Mouse (Mus musculus): ENCODE data around the gene Mitd1.

- TF ChIP-seq USF1 (IDR thresholded peaks at IDR 0.05; ENCODE audit: low read depth, low read length) (no peak), CTCF (IDR thresholded peaks at IDR 0.05 in 2 of 3, conservative IDR thresholded peaks at IDR 0.05 in 1 of 3; ENCODE audit: control insufficient read depth in 1 of 3, insufficient read depth in 1 of 3, low read depth in 2 of 3, low read length in 3 of 3, poor library complexity in 1 of 3, severe bottlenecking in 1 of 3) (peak in 1 of 3 experiments; percentile 16; a peak in 1 of 6 replicates), CHD2 (IDR thresholded peaks at IDR 0.05; ENCODE audit: low read length) (no peak), POLR2A (IDR thresholded peaks at IDR 0.05; ENCODE audit: control insufficient read depth in 1 of 2, insufficient read depth in 1 of 2, low read depth in 1 of 2, low read length in 2 of 2, poor library complexity in 1 of 2) (no peak), ZMIZ1 (IDR thresholded peaks at IDR 0.05; ENCODE audit: low read depth, low read length) (no peak), MXI1 (IDR thresholded peaks at IDR 0.05; ENCODE audit: low read depth, low read length) (no peak), RCOR1 (IDR thresholded peaks at IDR 0.05; ENCODE audit: low read depth, low read length) (no peak), NELFE (IDR thresholded peaks at IDR 0.05; ENCODE audit: low read depth, low read length) (no peak), ETS1 (IDR thresholded peaks at IDR 0.05; ENCODE audit: low read depth, low read length) (no peak), TAL1 (IDR thresholded peaks at IDR 0.05; ENCODE audit: low read length) (no peak), MYC (IDR thresholded peaks at IDR 0.05; ENCODE audit: low read depth, low read length) (no peak), ZNF384 (IDR thresholded peaks at IDR 0.05; ENCODE audit: low read depth, low read length) (no peak)
Observed at GRCm38 (mm10) chr1:37931806-37932205, 41.6 kb upstream of the Mitd1 start.

All from MEL (cell line).